Mouse (Mus musculus): ENCODE data around the gene Prr12. TPM values are rescaled to one million over a fixed set of nuclear protein-coding genes. Genes with fewer than 3 reads are reported as not detected.
"Not testable (repeated sequence)": the region's sequence is repeated elsewhere in the genome, so short reads cannot be mapped to it uniquely, and the experiment has no call there.

Prr12 gene
- 9.6 and 12.2 TPM in 2 replicates for polyA plus RNA-seq (2014; fragmentation: Nextera tagmentation; extraction: Ambion mirVana)

DNA sequence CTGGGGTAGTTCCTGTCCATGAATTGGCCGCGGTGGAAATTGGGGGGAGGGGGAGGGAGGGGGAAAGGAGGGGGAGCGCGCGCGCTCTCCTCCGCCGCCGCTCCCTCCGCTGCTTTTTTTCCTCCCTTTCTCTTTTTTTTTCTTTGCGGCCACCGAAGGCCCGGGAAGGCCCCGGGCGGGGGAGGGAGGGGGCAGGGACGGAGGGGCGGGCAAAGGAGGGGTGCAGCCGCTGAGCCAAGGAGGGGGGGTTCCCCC lies at the start of gene Prr12:
Prr12 (minus strand) TSS at position 20 of the 255 bp plus-strand sequence.
- WGBS = 0% methylated on average over 4 of the region's 18 CpGs
- peak within 1 kb of the TSS; percentile 99 for H3K27ac ChIP-seq (ENCODE audit: low read depth, low read length)
- ATAC-seq (ENCODE audit: low FRiP score) (no peak), DNase-seq (ENCODE audit: low spot score, missing footprints) (no peak)
- H3K4me1 ChIP-seq (ENCODE audit: control insufficient read depth, insufficient read depth, low read length) = peaks cover 17% of the 10 kb centered on the region
- H3K27me3 ChIP-seq (ENCODE audit: control insufficient read depth, insufficient read depth, low read length) = no peaks in the 10 kb centered on the region
- peak within 1 kb of the TSS; percentile 95 for H3K9ac ChIP-seq (ENCODE audit: low read length)
- peak within 1 kb of the TSS; percentile 87 for H3K4me2 ChIP-seq
- peaks cover 23% of the 10 kb centered on the region for H3K36me3 ChIP-seq (ENCODE audit: control insufficient read depth, insufficient read depth, low read length)
- no peaks in the 10 kb centered on the region for H3K9me3 ChIP-seq (ENCODE audit: control insufficient read depth, low read length)
- peak within 1 kb of the TSS; percentile 92 for H3K4me3 ChIP-seq (ENCODE audit: low read depth, low read length)

DNA sequence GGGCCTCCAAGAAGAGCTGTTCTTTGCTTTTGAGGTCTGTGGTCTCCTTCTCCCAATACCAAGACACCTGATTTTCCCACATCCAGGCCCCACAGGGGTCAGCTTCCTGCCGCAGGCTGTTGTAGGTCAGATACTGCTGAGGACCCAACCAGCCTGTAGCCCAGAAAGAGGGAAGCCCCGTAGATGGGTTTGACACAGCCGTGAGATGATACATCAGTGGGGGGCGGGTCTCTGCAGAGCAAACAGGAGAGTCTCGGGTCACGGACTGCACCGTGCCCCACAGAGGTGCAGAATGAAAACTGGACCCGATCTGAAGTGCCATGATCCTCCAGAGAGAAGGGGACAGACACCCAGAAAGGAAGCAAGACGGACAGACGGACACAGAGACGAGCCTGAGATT lies 49.8 kb upstream of the Prr12 start:
- Histone ChIP-seq H3K4me1 (ENCODE audit: control insufficient read depth, insufficient read depth, low read length) (no peaks in the 10 kb centered on the region), H3K27ac (ENCODE audit: low read depth, low read length) (no peak overlapping the region), H3K9ac (ENCODE audit: low read length) (no peak overlapping the region), H3K27me3 (ENCODE audit: control insufficient read depth, insufficient read depth, low read length) (no peaks in the 10 kb centered on the region), H3K36me3 (ENCODE audit: control insufficient read depth, insufficient read depth, low read length) (no peaks in the 10 kb centered on the region), H3K4me3 (ENCODE audit: low read depth, low read length) (no peak overlapping the region), H3K4me2 (no peak overlapping the region), H3K9me3 (ENCODE audit: control insufficient read depth, low read length) (no peaks in the 10 kb centered on the region)
- WGBS = 87% methylated on average over 11 of the region's 11 CpGs
- no peak for DNase-seq (ENCODE audit: low spot score, missing footprints)
- ATAC-seq (ENCODE audit: low FRiP score) = no peak

DNA sequence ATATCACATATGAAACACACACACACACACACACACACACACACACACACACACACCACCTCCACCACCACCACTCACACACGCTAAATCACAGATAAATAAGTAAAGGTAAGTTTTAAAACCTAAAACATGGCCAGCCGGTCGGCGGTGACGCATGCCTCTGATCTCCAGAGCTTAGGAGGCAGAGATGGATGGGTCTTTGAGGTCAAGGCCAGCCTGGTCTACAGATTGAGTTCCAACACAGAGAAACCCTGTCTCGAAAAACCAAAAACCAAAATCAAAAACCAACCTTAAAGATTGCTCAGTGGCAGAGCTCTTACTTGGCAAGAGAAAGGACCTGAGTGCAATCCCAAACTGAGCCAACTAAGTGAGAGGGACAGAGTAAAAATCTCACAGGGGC lies 47.4 kb upstream of the Prr12 start:
- Histone ChIP-seq H3K4me3 (ENCODE audit: low read depth, low read length) (no peak overlapping the region), H3K9me3 (ENCODE audit: control insufficient read depth, low read length) (no peaks in the 10 kb centered on the region), H3K4me1 (ENCODE audit: control insufficient read depth, insufficient read depth, low read length) (no peaks in the 10 kb centered on the region), H3K9ac (ENCODE audit: low read length) (no peak overlapping the region), H3K27me3 (ENCODE audit: control insufficient read depth, insufficient read depth, low read length) (no peaks in the 10 kb centered on the region), H3K36me3 (ENCODE audit: control insufficient read depth, insufficient read depth, low read length) (no peaks in the 10 kb centered on the region), H3K4me2 (no peak overlapping the region), H3K27ac (ENCODE audit: low read depth, low read length) (no peak overlapping the region)
- 93% methylated on average over 6 of the region's 6 CpGs for WGBS
- DNase-seq (ENCODE audit: low spot score, missing footprints) (no peak), ATAC-seq (ENCODE audit: low FRiP score) (no peak)

DNA sequence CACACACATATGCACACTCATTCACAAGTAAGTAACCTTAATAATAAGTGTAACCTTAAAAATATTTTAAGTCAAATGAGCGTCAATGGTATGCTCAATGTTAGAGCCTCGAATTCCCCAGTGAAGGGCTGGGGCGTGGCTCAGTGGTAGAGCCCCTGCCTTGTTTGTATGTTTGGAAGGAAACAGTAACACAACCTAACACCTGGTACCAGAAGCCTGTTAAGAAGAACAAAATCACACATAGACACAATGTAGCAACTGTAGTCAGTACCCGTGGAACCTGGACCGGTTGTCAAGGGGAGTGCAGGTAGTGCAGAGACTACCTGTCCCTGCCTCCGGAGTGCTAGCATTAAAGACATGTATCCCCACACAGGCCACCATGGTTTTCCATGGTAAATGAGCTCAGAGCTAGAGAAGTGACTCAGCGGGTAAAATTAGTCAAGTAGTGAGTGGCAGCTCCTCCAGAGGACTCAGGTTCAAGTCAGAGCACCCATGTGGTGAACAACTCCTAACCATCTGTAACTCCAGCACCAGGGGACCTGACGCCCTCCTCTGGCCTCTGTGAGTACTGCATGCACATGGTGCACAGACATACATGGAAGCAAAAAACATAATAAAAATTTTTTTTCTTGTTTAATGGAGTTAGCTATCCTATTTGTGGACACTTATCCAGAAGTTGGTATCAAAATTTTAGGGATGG lies 46.0 kb upstream of the Prr12 start:
- Histone ChIP-seq H3K9ac (ENCODE audit: low read length) (no peak overlapping the region), H3K4me2 (no peak overlapping the region), H3K4me1 (ENCODE audit: control insufficient read depth, insufficient read depth, low read length) (no peaks in the 10 kb centered on the region), H3K9me3 (ENCODE audit: control insufficient read depth, low read length) (no peaks in the 10 kb centered on the region), H3K4me3 (ENCODE audit: low read depth, low read length) (no peak overlapping the region), H3K27ac (ENCODE audit: low read depth, low read length) (no peak overlapping the region), H3K27me3 (ENCODE audit: control insufficient read depth, insufficient read depth, low read length) (no peaks in the 10 kb centered on the region), H3K36me3 (ENCODE audit: control insufficient read depth, insufficient read depth, low read length) (no peaks in the 10 kb centered on the region)
- DNase-seq (ENCODE audit: low spot score, missing footprints) = no peak
- WGBS = 90% methylated on average over 8 of the region's 8 CpGs
- ATAC-seq (ENCODE audit: low FRiP score) = no peak

DNA sequence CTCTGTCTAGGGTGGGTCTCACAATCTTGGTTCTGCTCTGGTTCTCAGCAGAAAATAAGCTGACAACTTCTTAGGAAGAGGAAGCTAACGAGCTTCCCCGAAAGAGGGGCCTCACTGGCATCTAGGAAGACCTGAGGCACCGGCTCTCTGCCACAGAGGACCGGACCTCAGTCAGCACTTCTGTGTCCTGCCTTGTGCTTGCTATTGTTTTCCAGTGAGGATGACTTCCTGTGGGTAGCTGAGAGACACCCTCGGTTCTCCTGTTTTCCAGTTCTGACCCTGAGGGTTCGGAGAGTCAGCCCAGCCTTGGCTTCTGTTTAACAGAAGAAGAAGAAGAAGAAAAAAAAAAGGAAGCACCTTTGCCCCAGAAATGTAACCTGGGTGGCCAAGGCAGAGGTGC lies 44.8 kb upstream of the Prr12 start:
- Histone ChIP-seq H3K36me3 (ENCODE audit: control insufficient read depth, insufficient read depth, low read length) (no peaks in the 10 kb centered on the region), H3K4me1 (ENCODE audit: control insufficient read depth, insufficient read depth, low read length) (0 out of 2 replicates have a peak, but pooled peaks cover 2% of the 10 kb centered on the region), H3K27ac (ENCODE audit: low read depth, low read length) (no peak overlapping the region), H3K9ac (ENCODE audit: low read length) (no peak overlapping the region), H3K9me3 (ENCODE audit: control insufficient read depth, low read length) (no peaks in the 10 kb centered on the region), H3K4me2 (no peak overlapping the region), H3K27me3 (ENCODE audit: control insufficient read depth, insufficient read depth, low read length) (no peaks in the 10 kb centered on the region), H3K4me3 (ENCODE audit: low read depth, low read length) (no peak overlapping the region)
- WGBS = 73% methylated on average over 6 of the region's 6 CpGs
- DNase-seq (ENCODE audit: low spot score, missing footprints) (no peak), ATAC-seq (ENCODE audit: low FRiP score) (no peak)

DNA sequence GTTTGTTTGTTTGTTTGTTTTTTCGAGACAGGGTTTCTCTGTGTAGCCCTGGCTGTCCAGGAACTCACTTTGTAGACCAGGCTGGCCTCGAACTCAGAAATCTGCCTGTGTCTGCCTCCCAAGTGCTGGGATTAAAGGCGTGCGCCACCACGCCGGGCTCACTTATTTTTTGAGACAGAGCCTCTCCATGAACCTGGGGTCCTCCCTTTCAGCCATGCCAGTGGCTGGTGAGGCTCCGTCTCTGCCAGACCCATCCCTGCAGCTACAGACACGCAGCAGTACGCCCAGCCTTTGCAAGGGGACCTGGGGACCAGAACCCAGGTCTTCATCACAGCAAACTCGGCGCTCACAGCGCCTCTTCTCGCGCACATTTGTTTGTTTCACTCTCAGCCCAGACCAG lies 43.3 kb upstream of the Prr12 start:
- H3K4me1 ChIP-seq (ENCODE audit: control insufficient read depth, insufficient read depth, low read length); H3K36me3 ChIP-seq (ENCODE audit: control insufficient read depth, insufficient read depth, low read length); H3K4me2 ChIP-seq; H3K27me3 ChIP-seq (ENCODE audit: control insufficient read depth, insufficient read depth, low read length); DNase-seq (ENCODE audit: low spot score, missing footprints); H3K4me3 ChIP-seq (ENCODE audit: low read depth, low read length); H3K9me3 ChIP-seq (ENCODE audit: control insufficient read depth, low read length); H3K27ac ChIP-seq (ENCODE audit: low read depth, low read length); H3K9ac ChIP-seq (ENCODE audit: low read length); ATAC-seq (ENCODE audit: low FRiP score): not testable (repeated sequence)
- 93% methylated on average over 14 of the region's 14 CpGs for WGBS

DNA sequence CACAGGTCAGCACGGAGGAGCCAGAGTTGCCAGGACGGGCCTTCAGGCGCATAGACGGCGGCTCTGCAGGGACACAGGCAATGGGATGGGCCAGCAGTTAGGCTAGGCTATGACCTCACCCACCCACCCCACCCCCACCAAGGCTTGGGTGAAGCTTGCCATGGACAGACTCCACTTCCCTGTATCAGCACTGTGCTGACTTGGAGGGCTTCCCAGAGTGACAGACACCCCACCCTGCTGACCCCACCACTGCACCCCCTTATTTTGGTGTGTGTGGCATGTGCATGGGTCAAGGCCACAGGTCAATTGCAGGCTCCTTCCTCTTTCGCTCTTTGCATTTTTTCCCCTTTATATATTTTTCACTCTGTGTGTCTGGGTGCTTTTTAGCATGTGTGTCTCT lies 42.7 kb upstream of the Prr12 start:
- H3K27ac ChIP-seq (ENCODE audit: low read depth, low read length) = no peak overlapping the region
- H3K27me3 ChIP-seq (ENCODE audit: control insufficient read depth, insufficient read depth, low read length) = no peaks in the 10 kb centered on the region; the same call in 1 of the 2 replicates
- ATAC-seq (ENCODE audit: low FRiP score) (no peak), DNase-seq (ENCODE audit: low spot score, missing footprints) (no peak)
- H3K4me2 ChIP-seq = no peak overlapping the region
- no peaks in the 10 kb centered on the region for H3K9me3 ChIP-seq (ENCODE audit: control insufficient read depth, low read length)
- H3K36me3 ChIP-seq (ENCODE audit: control insufficient read depth, insufficient read depth, low read length) = no peaks in the 10 kb centered on the region
- 84% methylated on average over 6 of the region's 6 CpGs for WGBS
- no peak overlapping the region for H3K4me3 ChIP-seq (ENCODE audit: low read depth, low read length)
- peaks cover 9% of the 10 kb centered on the region for H3K4me1 ChIP-seq (ENCODE audit: control insufficient read depth, insufficient read depth, low read length)
- no peak overlapping the region for H3K9ac ChIP-seq (ENCODE audit: low read length)

DNA sequence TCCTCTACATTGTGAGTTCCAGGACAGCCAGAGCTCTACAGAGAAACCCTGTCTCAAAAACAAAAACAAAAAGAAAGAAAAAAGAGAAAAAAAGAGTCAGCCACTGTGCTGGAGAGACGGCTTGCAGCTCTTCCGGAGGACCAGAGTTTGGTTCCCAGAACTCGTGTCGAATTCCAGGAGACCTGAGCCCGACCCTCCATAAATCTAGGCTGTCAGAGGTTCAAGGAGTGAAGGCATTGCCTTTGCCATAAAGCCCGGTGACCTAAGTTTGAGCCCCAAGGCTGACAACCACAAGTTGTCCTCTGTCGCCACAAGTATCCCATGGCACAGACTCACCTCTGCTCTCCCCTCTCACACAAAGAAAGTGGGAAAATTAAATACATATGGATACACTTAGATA lies 41.4 kb upstream of the Prr12 start:
- Histone ChIP-seq H3K9ac (ENCODE audit: low read length) (no peak overlapping the region), H3K27me3 (ENCODE audit: control insufficient read depth, insufficient read depth, low read length) (no peaks in the 10 kb centered on the region; the same call in 1 of the 2 replicates), H3K9me3 (ENCODE audit: control insufficient read depth, low read length) (no peaks in the 10 kb centered on the region), H3K4me1 (ENCODE audit: control insufficient read depth, insufficient read depth, low read length) (peaks cover 9% of the 10 kb centered on the region), H3K4me2 (no peak overlapping the region), H3K4me3 (ENCODE audit: low read depth, low read length) (no peak overlapping the region), H3K36me3 (ENCODE audit: control insufficient read depth, insufficient read depth, low read length) (no peaks in the 10 kb centered on the region), H3K27ac (ENCODE audit: low read depth, low read length) (no peak overlapping the region)
- no peak for DNase-seq (ENCODE audit: low spot score, missing footprints)
- no peak for ATAC-seq (ENCODE audit: low FRiP score)
- WGBS = 80% methylated on average over 7 of the region's 7 CpGs

DNA sequence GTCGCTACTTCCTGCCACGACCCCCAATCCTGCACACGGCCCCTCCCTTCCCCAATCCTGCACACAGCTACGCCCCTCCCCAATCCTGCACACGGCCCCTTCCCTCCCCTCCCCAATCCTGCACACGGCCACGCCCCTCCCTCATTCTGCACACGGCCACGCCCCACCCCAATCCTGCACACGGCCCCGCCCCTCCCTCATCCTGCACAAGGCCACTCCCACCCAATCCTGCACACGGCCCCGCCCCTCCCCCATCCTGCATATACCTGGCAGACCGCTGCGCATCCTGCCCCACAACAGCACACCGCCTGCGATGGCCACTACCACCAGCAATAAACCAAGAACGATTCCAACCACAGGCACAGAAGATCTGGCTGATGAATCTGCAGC lies 40.8 kb upstream of the Prr12 start:
- 36% methylated on average over 17 of the region's 18 CpGs for WGBS
- H3K27me3 ChIP-seq (ENCODE audit: control insufficient read depth, insufficient read depth, low read length) = no peaks in the 10 kb centered on the region; the same call in 1 of the 2 replicates

More for the DNA sequence above, 40.8 kb upstream of the Prr12 start:
- DNase-seq (ENCODE audit: low spot score, missing footprints) (no peak), ATAC-seq (ENCODE audit: low FRiP score) (no peak)
- Histone ChIP-seq H3K4me3 (ENCODE audit: low read depth, low read length) (no peak overlapping the region), H3K27ac (ENCODE audit: low read depth, low read length) (no peak overlapping the region), H3K9me3 (ENCODE audit: control insufficient read depth, low read length) (no peaks in the 10 kb centered on the region), H3K4me2 (no peak overlapping the region), H3K9ac (ENCODE audit: low read length) (no peak overlapping the region), H3K36me3 (ENCODE audit: control insufficient read depth, insufficient read depth, low read length) (no peaks in the 10 kb centered on the region), H3K4me1 (ENCODE audit: control insufficient read depth, insufficient read depth, low read length) (peaks cover 9% of the 10 kb centered on the region)

Measured in midbrain, embryonic 11.5 days (tissue).